Mouse (Mus musculus) frontal cortex, postnatal 36 days (tissue): ENCODE results near the gene Spem2.

Experiments
- DNase-seq, 2 experiments: peaks; one replicate each; pipeline ENCODE4 v3.0.0; 2022; ENCODE audit warnings: low spot score in 2 of 2

Gene Spem2

GRCm38 (mm10) chr11:69799394-69800137 lies 18.7 kb downstream of the Spem2 start:
- DNase-seq = no peak

GRCm38 (mm10) chr11:69797924-69798323 lies 20.3 kb downstream of the Spem2 start:
- no peak for DNase-seq

DNA sequence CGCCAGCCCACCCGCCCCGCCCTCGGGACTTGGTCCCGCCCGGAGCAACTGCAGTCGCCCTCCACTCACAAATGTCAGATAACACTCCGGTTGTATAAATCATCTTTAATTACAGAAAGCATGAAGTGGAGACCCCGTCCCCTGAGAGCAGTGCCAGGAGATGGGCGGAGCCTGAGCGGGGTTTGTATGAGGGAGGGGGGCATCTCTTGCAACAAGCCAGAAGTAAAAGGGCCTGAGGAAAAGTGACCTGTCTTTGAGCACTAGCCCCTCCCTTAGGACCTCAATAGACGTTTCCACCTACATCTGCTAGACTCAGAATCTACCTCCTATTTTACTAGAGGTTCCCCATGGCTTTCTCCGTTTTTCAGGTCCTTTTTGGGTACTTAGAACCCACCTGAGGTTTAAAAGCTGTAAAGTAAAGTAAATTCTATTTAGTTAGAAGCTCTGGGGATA lies 22.3 kb downstream of the Spem2 start:
- DNase-seq = no peak

GRCm38 (mm10) chr11:69795168-69795982 lies 22.9 kb downstream of the Spem2 start, which contains the start of gene Chrnb1:
Chrnb1 (minus strand) TSS chr11:69795943.
- DNase-seq = peak; percentile 81 to 91

GRCm38 (mm10) chr11:69793429-69793828 lies 24.8 kb downstream of the Spem2 start:
- no peak for DNase-seq

DNA sequence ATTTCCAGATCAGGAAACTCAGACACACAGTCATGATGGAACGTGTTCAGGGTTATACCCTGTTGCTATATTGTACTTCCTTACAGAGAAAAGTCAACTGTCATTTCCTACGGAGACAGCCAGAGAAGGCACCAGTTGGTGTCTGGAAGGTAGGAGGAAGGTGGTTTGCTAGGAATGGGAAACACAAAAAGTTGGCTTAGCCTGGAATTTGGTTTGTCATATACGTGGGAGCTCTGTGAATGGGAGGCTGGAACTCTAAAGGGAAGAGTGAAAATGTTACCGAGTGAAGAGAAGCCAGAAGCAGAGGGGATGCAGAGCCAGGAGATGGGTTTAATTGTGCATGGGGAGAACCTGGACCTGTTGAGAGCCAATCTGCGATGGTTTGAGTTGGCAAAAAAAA lies 26.8 kb downstream of the Spem2 start:
- no peak for DNase-seq

- no peak for DNase-seq
Observed at GRCm38 (mm10) chr11:69789431-69789830, 28.8 kb downstream of the Spem2 start.

GRCm38 (mm10) chr11:69787306-69787705 lies 31.0 kb downstream of the Spem2 start:
- DNase-seq = no peak

- no peak for DNase-seq
Observed at GRCm38 (mm10) chr11:69784793-69785272, 33.4 kb downstream of the Spem2 start.

DNA sequence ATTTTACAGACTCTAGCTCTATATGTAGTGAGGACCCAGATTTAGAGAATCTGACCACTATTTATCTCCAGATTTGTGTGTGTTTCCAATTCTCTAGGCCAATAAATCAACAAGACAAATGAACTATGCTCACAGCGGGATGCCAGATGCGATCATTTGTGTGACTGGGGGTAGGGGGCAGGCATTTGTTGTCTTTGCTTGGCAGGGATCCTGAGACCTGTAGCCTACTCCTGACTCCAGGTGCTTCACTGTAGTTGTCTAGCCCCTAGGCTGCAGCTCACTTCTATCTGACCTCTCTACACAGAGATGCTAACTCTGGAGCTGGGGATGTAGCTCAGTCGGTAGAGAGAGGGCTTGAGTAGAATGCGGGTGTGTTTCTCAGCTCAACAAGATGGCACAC lies 36.4 kb downstream of the Spem2 start:
- DNase-seq = no peak

DNA sequence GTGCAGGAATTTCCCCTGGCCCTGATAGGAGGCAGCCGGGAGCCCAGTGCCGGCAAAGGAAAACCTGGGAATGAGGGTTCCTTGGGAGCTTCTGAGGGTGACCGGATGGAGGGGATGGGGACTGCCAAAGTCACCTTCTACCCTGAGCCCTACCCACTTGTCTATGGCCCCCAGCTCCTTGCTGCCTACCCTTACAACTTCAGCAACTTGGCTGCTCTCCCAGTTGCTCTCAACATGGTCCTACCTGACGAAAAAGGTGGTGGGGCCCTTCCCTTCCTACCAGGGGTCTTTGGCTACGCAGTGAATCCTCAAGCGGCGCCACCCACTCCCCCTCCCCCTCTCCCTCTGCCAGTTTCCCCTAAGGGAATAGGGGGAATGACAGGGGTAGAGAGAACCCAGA lies 39.3 kb downstream of the Spem2 start:
- DNase-seq = no peak

- no peak for DNase-seq
Observed at GRCm38 (mm10) chr11:69778258-69778982, 39.8 kb downstream of the Spem2 start.

DNA sequence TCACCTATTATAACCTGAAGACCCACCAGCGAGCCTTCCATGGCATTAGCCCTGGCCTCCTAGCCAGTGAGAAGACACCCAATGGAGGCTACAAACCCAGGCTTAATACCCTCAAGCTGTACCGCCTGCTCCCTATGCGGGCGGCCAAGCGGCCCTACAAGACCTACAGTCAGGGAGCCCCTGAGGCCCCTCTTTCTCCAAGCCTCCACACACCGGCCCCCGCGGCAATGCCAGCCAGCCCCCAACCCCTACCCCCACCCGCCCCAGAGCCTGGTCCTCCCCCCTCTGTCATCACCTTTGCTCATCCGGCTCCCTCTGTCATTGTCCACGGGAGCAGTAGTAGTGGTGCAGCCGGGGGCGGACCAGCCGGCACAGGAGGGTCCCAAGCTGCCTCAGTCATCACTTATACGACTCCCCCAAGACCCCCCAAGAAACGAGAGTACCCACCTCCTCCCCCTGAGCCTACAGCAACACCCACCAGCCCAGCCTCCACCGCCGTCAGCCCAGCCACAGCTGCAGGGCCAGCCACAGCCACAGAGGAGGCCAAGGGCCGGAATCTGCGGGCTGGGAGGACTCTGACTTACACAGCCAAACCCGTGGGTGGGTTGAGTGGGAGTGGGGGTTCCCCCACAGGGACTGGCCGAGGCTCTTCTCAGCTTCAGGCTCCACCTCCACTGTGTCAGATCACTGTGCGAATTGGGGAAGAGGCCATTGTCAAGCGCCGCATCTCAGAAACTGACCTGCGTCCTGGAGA lies 40.6 kb downstream of the Spem2 start:
- no peak for DNase-seq

- DNase-seq = no peak
Observed at GRCm38 (mm10) chr11:69776488-69776887, 41.8 kb downstream of the Spem2 start.

DNA sequence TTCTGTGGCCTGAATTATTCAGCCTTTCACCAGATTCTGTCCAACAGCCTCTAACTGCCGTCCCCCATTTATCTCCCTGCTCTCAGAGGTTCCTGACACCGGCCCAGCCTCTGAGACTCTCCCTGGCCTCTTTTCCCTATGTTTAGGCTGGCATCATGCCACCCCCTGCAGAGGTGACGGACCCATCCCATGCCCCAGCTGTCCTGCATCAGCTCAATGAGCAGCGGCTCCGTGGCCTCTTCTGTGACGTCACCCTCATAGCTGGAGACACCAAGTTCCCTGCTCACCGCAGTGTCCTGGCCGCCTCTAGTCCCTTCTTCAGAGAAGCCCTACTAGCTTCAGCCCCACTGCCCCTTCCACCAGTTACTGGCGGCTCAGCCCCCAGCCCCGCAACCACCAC lies 42.5 kb downstream of the Spem2 start:
- DNase-seq = no peak

DNA sequence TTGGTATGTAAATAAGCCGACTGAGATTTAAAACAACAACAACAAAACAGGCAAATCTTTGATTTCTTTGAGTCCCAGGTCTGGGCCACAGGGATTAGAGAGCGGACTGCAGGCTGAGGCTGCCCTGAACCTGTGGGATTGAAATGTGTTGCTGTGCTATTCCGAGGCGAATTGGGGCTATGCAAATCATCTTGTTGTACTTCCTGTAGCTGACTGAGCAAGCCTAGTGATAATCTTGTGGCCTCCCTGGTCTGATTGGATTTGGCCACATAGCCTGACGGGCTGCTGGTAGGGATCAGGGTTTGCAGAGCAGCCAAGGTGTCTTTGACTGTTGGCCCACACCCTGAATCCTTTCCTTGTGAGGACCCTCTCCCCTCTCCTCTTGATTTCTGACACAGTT lies 43.3 kb downstream of the Spem2 start:
- no peak for DNase-seq

GRCm38 (mm10) chr11:69767625-69767909 lies 50.7 kb downstream of the Spem2 start:
- DNase-seq = no peak

- no peak for DNase-seq
Observed at GRCm38 (mm10) chr11:69766872-69767624, 51.2 kb downstream of the Spem2 start.
